Mouse (Mus musculus) megakaryocyte-erythroid progenitor cell, adult 5-6 weeks (primary cell): ENCODE measurements at regions not wholly inside any gene's neighbourhood (a gene's known extent, or its start where the extent isn't known, plus 50 kb on each side); places are given as distances from the start of the nearest gene placed in this dataset.

ENCODE experiments used
- ATAC-seq: replicated peaks from 2 replicates; pipeline ENCODE4 v1.8.0; 2016; ENCODE audit warnings: mild to moderate bottlenecking, inconsistent platforms; ENCODE audit not compliant: severe bottlenecking, poor library complexity, low FRiP score, low TSS enrichment

DNA sequence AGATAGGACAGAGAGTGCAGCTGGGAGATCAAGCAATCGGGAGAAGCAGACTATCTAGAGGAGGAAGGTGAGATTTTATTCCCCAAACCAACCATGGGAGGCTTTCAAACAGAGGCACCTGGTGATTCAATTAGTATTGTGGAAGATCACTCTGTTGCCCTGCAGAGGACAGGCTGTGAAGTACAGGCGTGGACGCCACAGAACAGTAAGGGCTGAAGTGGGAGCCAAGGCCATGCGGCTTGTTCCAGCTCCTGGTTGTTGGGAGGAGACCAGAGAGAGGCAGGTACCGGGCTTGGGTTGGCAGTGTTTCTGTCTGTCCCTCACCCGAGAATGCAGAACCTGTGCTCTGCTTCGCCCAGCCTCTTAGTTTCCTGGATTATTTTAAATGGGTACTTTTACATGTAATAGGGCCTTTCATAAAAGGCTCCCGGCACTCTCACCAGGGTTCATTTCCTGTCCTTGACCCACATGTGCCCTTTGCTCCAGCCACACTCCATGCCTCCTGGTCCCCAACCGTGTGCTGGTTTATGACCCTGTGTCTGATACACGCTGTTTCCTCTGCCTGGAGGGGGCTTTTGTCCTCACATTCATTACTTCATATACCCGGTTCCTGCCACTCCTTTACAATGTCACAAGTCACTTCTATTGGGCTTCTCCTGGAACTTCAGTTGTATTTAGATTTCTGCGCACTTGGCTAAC lies 58.3 kb downstream of the Vcpkmt start:
- ATAC-seq, result no peak

DNA sequence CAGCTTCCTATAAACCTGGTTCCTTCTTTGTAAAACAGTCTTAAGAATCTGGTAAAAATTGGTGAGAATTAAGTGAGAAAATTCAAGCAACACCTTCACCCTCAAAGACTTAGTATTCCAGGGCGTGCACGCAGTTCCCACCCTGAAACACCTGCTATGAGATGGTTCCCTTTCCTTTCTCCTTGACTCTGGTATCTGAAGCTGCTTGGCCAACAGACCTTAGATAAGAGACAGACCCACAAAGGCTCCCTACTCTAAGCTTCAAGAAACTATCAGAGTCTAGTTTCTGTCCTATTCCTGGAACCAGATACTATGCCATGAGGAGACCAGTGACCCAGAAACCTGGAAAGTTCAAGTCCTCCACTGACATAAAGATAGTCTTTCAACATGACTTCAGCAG lies 63.0 kb downstream of the Vcpkmt start:
- ATAC-seq, result peak; percentile 41; the same call in 1 of the 2 replicates

DNA sequence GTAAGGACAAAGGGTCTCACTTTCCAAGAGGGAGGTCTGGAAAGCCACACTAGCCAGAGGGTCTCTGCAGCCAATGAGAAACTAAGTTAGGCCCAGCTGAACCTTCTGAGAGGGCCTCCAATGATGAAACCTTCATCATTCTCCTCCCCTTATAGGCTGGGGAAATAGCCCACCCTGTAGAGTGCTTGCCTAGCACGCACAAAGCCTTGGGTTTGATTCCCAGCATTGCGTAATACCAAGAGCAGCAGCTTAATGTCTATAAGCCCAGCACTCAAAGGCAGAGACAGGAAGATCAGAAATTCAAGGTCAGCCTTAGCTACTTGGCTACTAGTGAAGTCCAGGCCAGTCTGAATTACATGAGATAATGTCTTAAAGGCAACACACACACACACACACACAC lies 63.8 kb downstream of the Vcpkmt start:
- ATAC-seq, result no peak

DNA sequence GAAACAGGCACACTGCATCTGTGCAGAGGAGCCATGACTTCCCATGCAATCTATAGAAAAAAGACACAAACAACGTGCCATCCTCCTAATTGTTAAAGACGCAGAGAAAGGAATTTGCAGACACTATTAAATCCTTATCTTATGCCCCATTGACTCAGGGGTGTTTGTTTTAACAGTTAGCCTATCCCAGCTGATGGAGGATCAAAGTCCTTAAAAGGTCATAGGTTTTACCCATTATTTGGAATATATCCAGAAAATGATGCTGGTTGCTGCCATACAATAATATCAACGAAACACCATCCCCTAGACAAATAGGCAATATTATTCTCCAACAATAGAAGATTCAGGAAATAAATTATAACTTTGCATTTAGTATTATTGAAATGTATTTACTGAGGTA lies 65.2 kb downstream of the Vcpkmt start:
- ATAC-seq, result no peak; the same call in 1 of the 2 replicates

DNA sequence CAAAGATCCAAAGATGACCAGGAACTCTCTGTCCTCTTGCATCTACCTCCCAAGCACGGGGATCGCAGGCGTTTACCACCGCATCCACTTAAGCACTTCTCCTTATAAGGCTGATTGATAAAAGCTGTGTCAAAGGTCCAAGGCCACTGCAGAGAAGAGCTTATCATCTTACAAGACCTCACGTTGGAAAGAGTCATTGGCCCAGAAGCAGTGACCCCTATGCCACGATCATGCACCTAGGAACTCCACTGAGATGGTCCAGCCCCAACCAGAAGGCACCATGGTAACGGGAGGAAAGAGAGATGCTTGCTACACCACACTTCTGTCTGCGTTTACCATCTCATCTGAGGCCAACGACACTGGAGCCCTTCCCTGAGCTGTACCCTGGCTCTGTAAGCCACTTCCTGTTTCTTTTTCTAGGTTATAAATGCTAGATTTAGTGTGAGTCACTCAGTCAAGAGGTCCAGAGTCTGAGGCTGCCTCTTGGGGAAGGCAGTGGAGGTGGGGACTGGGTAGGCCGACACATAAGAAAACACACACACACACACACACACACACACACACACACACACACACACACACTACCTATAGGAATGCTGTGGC lies 66.4 kb downstream of the Vcpkmt start:
- ATAC-seq, result no peak

DNA sequence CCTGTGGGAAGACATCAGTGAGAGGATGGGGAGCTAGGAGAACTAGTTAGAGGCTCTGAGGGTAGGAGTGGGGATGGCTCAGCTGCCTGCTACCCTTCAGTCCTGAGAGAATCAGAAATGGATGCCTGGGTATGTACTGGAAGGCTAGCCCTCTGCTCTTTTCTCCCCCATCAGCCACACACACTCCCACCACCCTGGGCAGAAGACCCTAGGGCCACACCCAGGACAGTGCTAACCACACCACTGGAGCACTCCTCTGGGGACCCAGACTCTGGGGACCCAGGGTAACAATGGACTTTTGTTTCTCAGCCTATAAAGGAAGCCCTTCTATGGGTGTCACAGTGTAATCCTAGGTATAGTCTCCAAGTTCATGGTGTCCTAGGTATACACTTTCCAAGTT lies 67.0 kb downstream of the Vcpkmt start:
- no peak for ATAC-seq

DNA sequence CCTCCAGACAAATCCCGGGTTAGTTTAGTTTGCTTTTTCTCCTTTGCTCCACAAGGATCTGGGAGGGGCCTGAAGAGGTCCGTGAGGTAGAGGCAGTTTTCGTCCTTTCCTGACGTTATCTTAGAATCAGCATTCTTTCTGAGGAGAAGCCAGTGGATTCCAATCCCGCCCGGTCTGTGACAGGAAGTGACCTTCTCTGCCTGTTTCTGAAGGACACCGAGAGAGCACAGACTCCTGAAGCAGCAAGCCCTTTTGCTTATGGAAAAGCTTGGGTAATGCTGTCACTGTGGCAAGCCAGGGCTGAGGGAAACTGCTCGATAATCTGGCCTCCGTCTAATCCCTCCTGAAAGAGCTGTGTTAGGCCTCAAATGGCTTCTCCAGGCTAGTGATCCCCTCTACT lies 67.7 kb downstream of the Vcpkmt start:
- ATAC-seq, result no peak

DNA sequence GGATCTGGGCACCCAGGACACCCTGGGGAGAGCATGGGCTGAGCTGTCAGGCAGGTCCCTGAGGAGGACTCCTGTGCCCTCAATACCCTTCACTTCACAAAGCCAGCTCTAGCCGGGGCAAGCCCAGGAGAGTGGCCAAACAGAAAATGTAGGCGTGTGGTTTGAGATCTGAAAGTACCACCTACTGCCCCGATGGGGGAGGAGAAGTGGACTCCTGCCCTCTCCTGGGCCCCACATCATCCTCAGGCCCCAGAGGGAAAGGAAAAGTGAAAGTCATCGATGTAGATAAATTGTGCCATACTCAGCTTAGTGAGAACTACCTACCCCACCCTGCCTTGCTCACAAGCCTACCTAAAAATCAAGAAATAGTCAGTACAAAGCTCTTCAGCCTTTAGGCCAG lies 69.7 kb downstream of the Vcpkmt start:
- ATAC-seq, result peak; percentile 24; the same call in 1 of the 2 replicates

DNA sequence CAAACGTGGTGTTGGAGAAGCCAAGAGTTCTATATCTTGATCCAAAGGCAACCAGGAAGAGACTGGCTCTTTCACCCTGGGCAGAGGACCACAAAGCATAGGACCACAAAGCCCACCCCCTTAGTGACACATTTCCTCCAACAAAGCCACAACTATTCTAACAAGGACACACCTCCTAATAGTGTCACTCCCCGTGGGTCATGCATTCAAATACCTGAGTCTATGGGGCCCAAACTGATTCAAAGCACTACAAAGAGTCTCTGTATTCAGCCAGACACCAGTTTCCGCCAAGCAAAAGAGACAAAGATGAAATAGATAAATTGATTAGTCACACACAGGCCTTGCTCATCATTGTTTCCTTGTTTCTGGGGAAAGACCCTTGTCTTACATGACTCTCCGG lies 72.1 kb downstream of the Vcpkmt start:
- ATAC-seq, result no peak

DNA sequence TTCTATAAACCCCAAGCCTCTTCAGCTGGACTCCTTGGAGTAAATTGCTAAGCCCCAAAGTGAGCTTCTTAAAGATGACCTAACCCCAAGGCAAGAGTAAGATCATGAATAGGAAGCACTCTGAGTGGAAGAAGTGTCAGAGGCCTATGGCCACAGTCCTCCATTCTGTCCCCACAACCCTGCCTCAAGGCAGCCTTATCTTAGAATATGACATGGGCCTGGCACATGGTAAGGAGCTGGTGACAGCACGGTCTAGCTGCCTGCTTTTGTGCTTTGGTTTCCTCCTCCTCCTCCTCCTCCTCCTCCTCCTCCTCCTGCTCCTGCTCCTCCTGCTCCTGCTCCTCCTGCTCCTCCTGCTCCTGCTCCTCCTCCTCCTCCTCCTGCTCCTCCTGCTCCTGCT lies 73.6 kb downstream of the Vcpkmt start:
- peak; percentile 66 for ATAC-seq

DNA sequence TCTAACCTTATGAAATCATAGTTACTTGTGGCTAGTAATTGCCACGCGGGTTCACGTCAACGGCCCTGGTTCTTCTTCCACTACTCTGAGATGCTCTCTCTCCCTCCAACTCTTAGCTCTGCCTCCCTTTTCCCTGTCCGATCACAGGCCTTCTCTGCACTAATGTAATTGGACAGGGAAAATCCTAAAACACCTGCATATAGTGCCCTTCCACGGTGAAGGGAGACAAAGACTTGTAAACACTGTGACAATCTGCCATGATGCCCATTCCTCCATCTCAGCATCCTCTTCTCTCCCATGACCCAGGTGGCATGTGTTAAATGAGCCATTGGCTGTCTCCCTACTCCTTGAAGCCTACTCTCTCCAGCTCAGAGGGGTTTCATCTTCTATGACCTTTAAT lies 74.9 kb downstream of the Vcpkmt start:
- no peak for ATAC-seq

DNA sequence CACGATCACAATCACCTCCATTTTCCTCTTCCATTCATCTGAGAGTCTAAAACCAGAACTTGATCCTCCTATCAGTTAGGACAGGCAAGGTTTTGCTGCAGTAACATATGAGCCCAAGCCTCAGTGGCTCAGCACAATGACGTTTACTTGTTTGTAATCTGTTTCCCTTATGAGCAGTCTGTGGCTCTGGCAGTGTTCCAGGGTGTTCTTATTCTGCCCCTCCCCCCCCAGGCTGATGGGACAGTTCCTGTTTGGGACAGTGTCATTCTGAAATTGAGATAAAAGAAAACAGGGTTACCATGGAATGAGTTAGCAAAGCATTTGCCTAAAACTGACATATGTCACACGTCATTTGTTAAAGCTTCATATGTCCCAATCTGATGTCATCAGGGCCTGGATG lies 75.5 kb downstream of the Vcpkmt start:
- peak; percentile 22; the same call in 1 of the 2 replicates for ATAC-seq

DNA sequence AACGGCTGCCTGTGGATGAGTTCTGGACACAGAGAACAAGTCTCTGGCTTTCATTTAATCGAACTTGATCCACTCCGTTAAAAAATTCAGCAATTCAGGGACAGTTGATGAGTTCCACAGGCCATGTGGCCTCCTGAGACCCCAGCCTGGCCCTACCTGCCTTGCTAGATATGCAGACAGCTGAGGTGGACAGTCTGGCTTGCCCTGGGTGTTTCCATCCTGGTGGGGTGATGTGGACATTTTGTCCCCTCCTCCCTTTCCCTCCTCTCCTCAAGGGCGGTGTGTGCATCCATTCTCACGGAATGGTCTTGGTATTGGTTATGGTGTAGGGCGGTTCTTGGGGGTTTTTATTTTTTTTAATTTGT lies 80.1 kb downstream of the Vcpkmt start:
- no peak for ATAC-seq

DNA sequence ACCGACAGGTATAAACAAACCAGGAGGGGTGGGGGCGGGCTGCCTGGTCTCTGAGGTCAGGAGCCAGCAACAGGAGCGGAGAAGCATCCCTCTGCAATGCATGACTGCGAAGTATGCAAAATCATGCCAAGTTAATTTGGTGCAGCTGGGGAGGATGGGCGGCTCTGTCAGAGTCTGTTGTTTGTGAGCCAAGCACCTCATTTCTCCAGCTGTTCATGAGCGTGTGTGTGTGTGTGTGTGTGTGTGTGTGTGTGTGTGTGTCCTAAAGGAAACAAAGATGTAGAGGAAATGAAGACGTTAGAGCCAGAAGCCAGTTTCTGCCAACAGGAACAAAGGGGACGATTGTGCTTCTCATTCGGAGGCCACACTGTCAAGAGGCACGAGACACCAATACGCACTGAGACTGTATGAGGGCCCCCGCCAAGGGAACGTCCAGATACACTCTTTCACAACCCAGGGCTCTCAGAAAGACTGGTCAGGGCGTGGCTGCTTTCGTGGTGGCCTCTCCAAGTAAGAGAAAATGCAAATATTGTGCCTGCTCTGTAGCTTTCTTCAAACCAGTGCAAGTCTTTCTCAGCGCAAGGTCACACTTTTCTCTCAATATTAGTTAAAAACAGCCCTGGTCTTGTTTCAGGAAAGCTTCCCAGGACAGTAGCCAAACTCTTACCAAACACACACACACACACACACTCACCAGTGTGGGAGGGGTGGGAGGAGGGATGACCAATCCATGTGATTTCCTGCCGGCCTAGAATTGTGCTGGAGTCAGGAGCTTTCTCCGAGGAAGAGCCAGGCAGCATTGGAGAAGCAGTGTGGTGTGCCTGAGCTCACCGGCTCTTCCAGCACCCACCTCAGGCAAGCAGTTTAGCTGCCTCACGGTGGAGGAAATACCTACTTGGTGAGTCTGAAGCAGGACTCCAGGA lies 80.8 kb downstream of the Vcpkmt start:
- ATAC-seq, result peak; percentile 44; the same call in 1 of the 2 replicates

DNA sequence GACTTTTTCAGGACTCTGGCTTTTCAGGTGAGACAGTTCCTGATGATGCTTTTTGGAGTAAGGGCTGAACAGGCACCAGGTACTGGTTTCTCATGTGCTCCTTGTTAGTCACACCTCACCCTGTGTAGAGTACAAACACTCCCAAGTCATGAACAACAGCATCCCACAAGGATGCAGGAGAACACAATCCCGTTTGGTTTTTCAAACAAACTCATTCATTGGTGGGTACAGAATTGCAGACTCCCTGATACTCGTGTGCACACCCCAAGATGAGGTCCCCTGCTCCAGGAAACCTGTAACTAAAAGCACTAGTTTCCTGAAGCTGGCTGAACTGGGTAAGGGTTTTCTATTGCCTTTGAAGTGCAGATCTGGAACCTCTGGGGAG lies 81.5 kb downstream of the Vcpkmt start:
- no peak for ATAC-seq

DNA sequence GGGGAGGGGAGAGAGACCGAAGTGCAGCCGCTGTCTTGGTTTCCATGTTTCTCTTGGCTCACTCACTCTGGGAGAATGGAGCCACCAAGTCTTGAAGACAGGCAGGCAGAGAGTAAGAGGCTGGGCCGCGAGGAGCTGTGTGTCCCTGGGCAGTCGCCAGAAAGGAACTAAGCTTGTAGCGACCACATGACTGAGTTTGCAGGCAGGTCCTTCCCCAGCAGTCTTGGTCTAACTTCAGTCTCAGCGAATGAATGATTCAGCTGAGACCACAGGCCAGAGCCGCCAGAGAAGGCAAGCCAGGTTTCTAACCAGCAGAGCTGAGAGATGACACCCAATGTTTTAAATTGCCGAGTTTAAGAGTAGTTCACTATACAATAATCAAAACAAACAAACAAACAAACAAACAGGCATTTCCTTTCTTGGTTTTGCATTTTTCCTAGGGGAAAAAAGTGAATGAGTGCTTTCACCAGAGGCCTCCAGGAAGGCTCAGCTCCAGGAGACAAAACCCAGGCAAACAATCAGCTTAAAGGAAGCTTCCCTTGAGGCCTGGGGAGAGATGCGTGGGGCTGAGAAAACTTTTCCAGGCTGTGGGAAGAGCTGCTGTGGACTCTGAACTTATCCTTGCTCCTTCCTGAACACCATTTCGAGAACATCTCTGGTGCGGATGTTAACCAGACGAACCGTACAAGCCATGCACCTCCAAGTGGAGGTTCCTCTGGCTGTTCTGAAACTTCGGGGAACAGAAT lies 82.1 kb downstream of the Vcpkmt start:
- ATAC-seq, result no peak

DNA sequence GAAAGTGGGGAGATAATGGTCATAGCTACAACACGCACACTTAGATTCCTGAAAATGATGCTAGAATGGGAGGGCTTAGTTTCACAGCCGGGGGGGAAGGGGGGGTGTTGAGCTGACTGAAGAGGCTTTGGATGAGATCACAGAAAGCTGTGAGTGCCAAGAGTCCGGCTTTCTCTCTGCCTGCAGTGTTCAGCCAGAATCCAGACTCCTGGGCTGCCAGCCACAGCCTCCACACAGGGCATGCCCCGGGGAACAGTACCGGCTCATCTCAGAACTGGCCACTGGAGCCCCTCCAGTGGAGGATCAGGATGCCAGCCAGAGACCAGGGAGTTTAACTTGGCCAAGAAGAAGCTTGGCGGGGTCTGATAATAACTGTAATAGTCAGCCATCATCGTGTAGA lies 85.7 kb downstream of the Vcpkmt start:
- peak; percentile 45 for ATAC-seq

DNA sequence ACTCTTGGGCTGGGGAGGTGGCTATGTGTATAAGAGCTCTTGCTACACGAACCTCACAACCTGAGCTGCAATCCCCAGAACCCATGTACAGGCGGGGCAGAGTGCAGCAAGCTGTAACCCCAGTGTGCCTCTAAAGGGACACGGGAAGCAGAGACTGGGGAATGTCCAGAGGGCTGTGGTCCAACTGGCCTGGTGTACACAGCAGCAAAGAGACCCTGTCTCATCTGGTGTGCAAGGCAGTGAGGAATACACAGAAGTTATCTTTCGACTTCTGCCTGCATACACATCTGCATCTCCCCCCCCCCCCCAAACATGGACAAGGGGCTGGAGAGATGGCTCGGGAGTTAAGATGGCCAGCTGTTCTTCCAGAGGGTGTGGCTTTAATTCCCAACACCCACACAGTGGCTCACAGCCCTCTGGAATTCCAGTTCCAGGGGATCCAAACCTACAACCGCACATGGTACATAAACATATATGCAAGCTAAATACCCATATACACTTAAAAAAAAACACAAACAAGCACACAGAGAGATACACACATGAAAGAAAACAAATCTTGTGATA lies 86.4 kb downstream of the Vcpkmt start:
- no peak for ATAC-seq

DNA sequence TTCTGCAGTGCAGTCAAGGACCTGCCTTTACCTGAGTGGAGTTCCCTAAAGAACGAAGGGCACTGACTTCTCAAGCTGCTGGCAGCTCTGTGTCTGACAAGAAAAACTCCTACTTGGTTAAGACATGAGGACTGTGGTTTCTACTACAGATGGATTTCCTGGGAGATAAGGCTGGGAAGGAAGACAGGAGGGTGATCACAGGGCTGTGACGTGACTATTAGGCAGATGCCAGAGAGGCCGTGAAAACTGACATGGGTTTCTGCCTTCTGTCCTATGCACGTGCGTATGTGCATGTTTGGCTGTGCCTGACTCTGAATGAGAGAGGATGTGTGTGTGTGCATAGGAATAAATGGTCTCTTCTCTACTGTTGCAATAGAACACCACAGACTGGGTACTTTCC lies 87.1 kb downstream of the Vcpkmt start:
- ATAC-seq, result no peak

DNA sequence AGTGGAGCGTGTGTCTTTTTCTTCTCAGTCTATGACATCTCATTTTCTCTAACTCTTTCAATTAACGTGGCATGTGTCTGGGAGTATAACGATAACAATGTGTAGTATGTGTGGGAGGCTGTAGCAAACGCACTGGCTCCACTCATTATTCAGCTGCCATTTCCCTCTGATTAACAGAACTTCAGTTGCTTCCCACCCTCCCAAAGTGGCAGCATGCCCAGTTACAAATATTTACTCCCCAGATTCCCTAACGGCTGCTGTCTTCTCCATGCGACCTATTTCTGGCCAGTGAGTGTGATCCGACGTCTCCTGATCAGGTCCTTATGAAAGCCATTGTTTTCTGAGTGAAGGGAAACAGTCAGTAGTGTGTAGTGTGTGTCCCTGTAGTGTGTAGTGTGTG lies 88.2 kb downstream of the Vcpkmt start:
- ATAC-seq, result no peak
